Mouse (Mus musculus): ENCODE data around the gene Olfr825. TPM values are rescaled to one million over a fixed set of nuclear protein-coding genes. Genes with fewer than 3 reads are reported as not detected.

The Olfr825 gene
- polyA plus RNA-seq, 1 experiment from 2014 or later = not detected

Other genes with a start within 250 kb of the Olfr825 start
- not detected in 2 replicates for gene Olfr818, start 217.7 kb downstream of the Olfr825 start, polyA plus RNA-seq (2015; fragmentation: Nextera tagmentation; extraction: Ambion mirVana)
- not detected in 2 replicates for gene Olfr819, start 199.5 kb downstream of the Olfr825 start, polyA plus RNA-seq (2015; fragmentation: Nextera tagmentation; extraction: Ambion mirVana)
- gene Olfr247, start 190.6 kb downstream of the Olfr825 start, polyA plus RNA-seq (2015; fragmentation: Nextera tagmentation; extraction: Ambion mirVana) = not detected in 2 replicates
- gene Gm10310, start 181.7 kb downstream of the Olfr825 start, polyA plus RNA-seq (2015; fragmentation: Nextera tagmentation; extraction: Ambion mirVana) = not detected in 2 replicates
- not detected in 2 replicates for gene Olfr820, start 154.1 kb downstream of the Olfr825 start, polyA plus RNA-seq (2015; fragmentation: Nextera tagmentation; extraction: Ambion mirVana)
- not detected in 2 replicates for gene Olfr821, start 136.4 kb downstream of the Olfr825 start, polyA plus RNA-seq (2015; fragmentation: Nextera tagmentation; extraction: Ambion mirVana)
- gene Olfr822, start 95.6 kb downstream of the Olfr825 start, polyA plus RNA-seq (2015; fragmentation: Nextera tagmentation; extraction: Ambion mirVana) = not detected in 2 replicates
- gene Olfr823, start 51.4 kb downstream of the Olfr825 start, polyA plus RNA-seq (2015; fragmentation: Nextera tagmentation; extraction: Ambion mirVana) = not detected in 2 replicates
- gene Olfr824, start 36.8 kb downstream of the Olfr825 start, polyA plus RNA-seq (2015; fragmentation: Nextera tagmentation; extraction: Ambion mirVana) = 0.02 and 0.04 TPM in 2 replicates
- not detected in 2 replicates for gene Olfr826, start 17.4 kb upstream of the Olfr825 start, polyA plus RNA-seq (2015; fragmentation: Nextera tagmentation; extraction: Ambion mirVana)
- not detected in 2 replicates for gene Olfr827, start 47.6 kb upstream of the Olfr825 start, polyA plus RNA-seq (2015; fragmentation: Nextera tagmentation; extraction: Ambion mirVana)
- gene Neurod4, start 113.5 kb upstream of the Olfr825 start, polyA plus RNA-seq (2015; fragmentation: Nextera tagmentation; extraction: Ambion mirVana) = not detected in 2 replicates
- gene Tespa1, start 156.1 kb upstream of the Olfr825 start, polyA plus RNA-seq (2015; fragmentation: Nextera tagmentation; extraction: Ambion mirVana) = 1.2 and 1.5 TPM in 2 replicates
- gene Vmn2r84, start 227.6 kb upstream of the Olfr825 start, polyA plus RNA-seq (2015; fragmentation: Nextera tagmentation; extraction: Ambion mirVana) = 0.01 TPM in 2 replicates

Data from liver, postnatal 0 days (tissue).